8 mouse cellular contexts compared by ENCODE assay signal in genomic region chr4:120950763-120951427, GRCm38 (mm10). TPM values are rescaled to one million over a fixed set of nuclear protein-coding genes. Genes with fewer than 3 reads are reported as not detected.
A peak's percentile ranks its signal among the peaks of the same experiment; 100 is the strongest.
DNase-seq lines count a peak whose midpoint lies in the region; ATAC-seq and TF ChIP-seq lines count a peak whose summit lies in the region.

No protein-coding gene starts in this region.

- no peak for DNase-seq in gastrocnemius, adult 2 months
- no peak for DNase-seq in gastrocnemius, postnatal 14 days
- DNase-seq in 416B (ENCODE audit: low read depth) = peak; percentile 53
- DNase-seq in large intestine, adult 2 months (ENCODE audit: low read depth, low spot score) = peak; percentile 16
- no peak for DNase-seq in retina, postnatal 1 day
- no peak for DNase-seq in yolk sac, embryonic 10.5 days (ENCODE audit: low spot score)

- no peaks in the 10 kb centered on the region for H3K9me3 ChIP-seq in embryonic facial prominence, embryonic 13.5 days

- H3K27ac ChIP-seq in gastrocnemius, adult 2 months = peak overlapping the region; percentile 95
- peak overlapping the region; percentile 92 for H3K27ac ChIP-seq in embryonic facial prominence, embryonic 13.5 days
- H3K27ac ChIP-seq in olfactory bulb, adult 2 months (ENCODE audit: insufficient read depth, low read depth, low read length) = no peak overlapping the region

- peaks cover 13% of the 10 kb centered on the region for H3K36me3 ChIP-seq in embryonic facial prominence, embryonic 13.5 days

- no peak for TF ChIP-seq CTCF in gastrocnemius, adult 2 months (IDR thresholded peaks at IDR 0.05)
- no peak for TF ChIP-seq CTCF in olfactory bulb, adult 2 months (IDR thresholded peaks at IDR 0.05; ENCODE audit: insufficient read depth, low read depth, low read length)

- no peaks in the 10 kb centered on the region for H3K27me3 ChIP-seq in embryonic facial prominence, embryonic 13.5 days

- intact Hi-C loops in gastrocnemius, adult 2 months (cut with DNase I) = no loop called here
- intact Hi-C loops in gastrocnemius, postnatal 14 days (cut with DNase I; ENCODE audit: low total_unique reads) = no loop called here

- 6% methylated on average over 20 of the region's 20 CpGs for WGBS in embryonic facial prominence, embryonic 13.5 days
- WGBS in large intestine, adult 2 months = 4% methylated on average over 20 of the region's 20 CpGs
- 4% methylated on average over 20 of the region's 20 CpGs for WGBS in olfactory bulb, adult 2 months

- peak overlapping the region; percentile 79 for H3K4me2 ChIP-seq in embryonic facial prominence, embryonic 13.5 days

- TF ChIP-seq POLR2A in olfactory bulb, adult 2 months (IDR thresholded peaks at IDR 0.05; ENCODE audit: insufficient read depth, low read depth, low read length) = no peak

- peak overlapping the region; percentile 90 for H3K9ac ChIP-seq in embryonic facial prominence, embryonic 13.5 days

- H3K4me1 ChIP-seq in embryonic facial prominence, embryonic 13.5 days = peaks cover 4% of the 10 kb centered on the region
- no peaks in the 10 kb centered on the region for H3K4me1 ChIP-seq in olfactory bulb, adult 2 months (ENCODE audit: control insufficient read depth, insufficient read depth, low read length)

- peak overlapping the region; percentile 88 for H3K4me3 ChIP-seq in gastrocnemius, adult 2 months
- peak overlapping the region; percentile 84 for H3K4me3 ChIP-seq in embryonic facial prominence, embryonic 13.5 days
- peak overlapping the region; percentile 88 for H3K4me3 ChIP-seq in olfactory bulb, adult 2 months (ENCODE audit: insufficient read depth, low read depth, low read length)

- no peak for ATAC-seq in embryonic facial prominence, embryonic 13.5 days (ENCODE audit: insufficient number of reproducible peaks, insufficient read depth, low FRiP score, low TSS enrichment, low read depth)

RNA-seq across cellular contexts. Expression of gene Zfp69, which starts 0.6 kb away (rescaled TPM):
- under 1 TPM; 0.20 to 0.42 TPM for total RNA-seq in gastrocnemius, adult 2 months (2021)
- 1 to 10 TPM; 1.1 to 1.3 TPM for total RNA-seq in gastrocnemius, postnatal 14 days (2021)
- polyA plus RNA-seq in embryonic facial prominence, embryonic 13.5 days (2015; fragmentation: Nextera tagmentation; extraction: Ambion mirVana) = 10.0 and 10.9 TPM in 2 replicates
- polyA plus RNA-seq in large intestine, adult 2 months (2012; rRNA removed) = 0.89 and 1.6 TPM in 2 replicates
- polyA plus RNA-seq in olfactory bulb, adult 2 months (2012; ENCODE audit: insufficient read depth, insufficient read length, low replicate concordance, missing spikeins) = not detected in 2 replicates

RNA-seq across cellular contexts. Expression of gene Exo5, which starts 26.1 kb away (rescaled TPM):
- total RNA-seq in gastrocnemius, adult 2 months (2021) = under 1 TPM; 0.74 to 0.78 TPM
- 1 to 10 TPM; 2.8 to 3.9 TPM for total RNA-seq in gastrocnemius, postnatal 14 days (2021)
- polyA plus RNA-seq in embryonic facial prominence, embryonic 13.5 days (2015; fragmentation: Nextera tagmentation; extraction: Ambion mirVana) = 33.9 and 35.7 TPM in 2 replicates
- polyA plus RNA-seq in large intestine, adult 2 months (2012; rRNA removed) = 7.0 and 8.4 TPM in 2 replicates
- polyA plus RNA-seq in olfactory bulb, adult 2 months (2012; ENCODE audit: insufficient read depth, insufficient read length, low replicate concordance, missing spikeins) = not detected in 2 replicates

Comparison
In these comparisons a context has a peak if more than half of its experiments do, and no peak if none do; other contexts are left out.
1. DNase-seq: peak in 416B (single experiment) and large intestine, adult 2 months (single experiment); none in gastrocnemius, adult 2 months (single experiment), gastrocnemius, postnatal 14 days (single experiment), retina, postnatal 1 day (single experiment) and yolk sac, embryonic 10.5 days (single experiment).
2. Peak in every context shown above with its lines, with median percentiles within 50 percentile points of each other: H3K4me3 ChIP-seq.